ENCODE assay signal across 19 mouse cellular contexts in the genomic region with DNA sequence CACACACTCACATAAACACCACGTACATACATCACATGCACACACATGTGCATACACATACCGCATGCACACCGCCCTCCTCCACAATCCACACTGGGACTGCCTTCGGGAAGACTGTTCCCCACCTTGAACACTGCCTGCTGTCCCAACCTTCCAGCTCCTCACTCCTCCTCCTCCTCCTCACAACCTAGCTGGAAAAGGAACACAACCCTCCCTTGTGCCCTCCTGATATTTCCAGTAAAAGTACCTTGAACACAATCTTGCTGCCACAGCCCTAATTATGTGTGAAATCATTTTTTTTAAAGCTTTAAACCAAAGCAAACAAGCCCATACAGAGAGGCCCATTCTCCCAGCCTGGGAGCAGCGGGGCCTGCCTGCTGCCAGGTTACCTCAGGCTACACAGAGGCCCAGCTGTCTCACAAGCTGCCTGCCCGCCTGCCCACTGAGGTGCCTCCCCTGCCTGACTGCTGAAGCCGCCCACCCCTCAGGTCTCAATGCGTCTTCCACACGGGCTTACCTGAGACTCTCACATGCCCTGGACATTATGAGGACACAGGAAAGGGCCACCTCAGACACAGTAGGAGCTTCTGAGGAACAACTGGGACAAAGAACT. TPM values are rescaled to one million over a fixed set of nuclear protein-coding genes. Genes with fewer than 3 reads are reported as not detected.
DNase-seq lines count a peak whose midpoint lies in the region; ATAC-seq lines count a peak whose summit lies in the region.
"Had no signal": no experiment of that assay in that cellular context is flagged by ENCODE, and none has a peak within 500 bp of the region (broad histone marks: within the 10 kb centered on the region; RNA-seq: fewer than 3 reads in every experiment).

No protein-coding gene starts in this region.

- no peaks in the 10 kb centered on the region for H3K36me3 ChIP-seq in forebrain, embryonic 10.5 days (replicated peaks)
- no peaks in the 10 kb centered on the region for H3K36me3 ChIP-seq in forebrain, embryonic 11.5 days (ENCODE audit: control insufficient read depth, insufficient read depth, low read length)
- no peaks in the 10 kb centered on the region for H3K36me3 ChIP-seq in intestine, embryonic 16.5 days (ENCODE audit: control insufficient read depth, insufficient read depth, low read length)
- no peaks in the 10 kb centered on the region for H3K36me3 ChIP-seq in stomach, embryonic 14.5 days (ENCODE audit: control insufficient read depth, insufficient read depth, low read length)
- H3K36me3 ChIP-seq: midbrain, embryonic 12.5 days; neural tube, embryonic 15.5 days had no signal

- H3K27me3 ChIP-seq in forebrain, embryonic 10.5 days (ENCODE audit: poor library complexity, severe bottlenecking), result no peaks in the 10 kb centered on the region
- H3K27me3 ChIP-seq in forebrain, embryonic 11.5 days (ENCODE audit: control insufficient read depth, insufficient read depth, low read length), result no peaks in the 10 kb centered on the region
- no peaks in the 10 kb centered on the region for H3K27me3 ChIP-seq in intestine, embryonic 16.5 days (replicated peaks; ENCODE audit: control insufficient read depth, insufficient read depth, low read length)
- H3K27me3 ChIP-seq in stomach, embryonic 14.5 days (ENCODE audit: control insufficient read depth, insufficient read depth, low read length), result no peaks in the 10 kb centered on the region
- H3K27me3 ChIP-seq: midbrain, embryonic 12.5 days; neural tube, embryonic 15.5 days had no signal

- no peak overlapping the region for H3K4me2 ChIP-seq in forebrain, embryonic 11.5 days (ENCODE audit: low read depth, low read length, severe bottlenecking)
- H3K4me2 ChIP-seq in intestine, embryonic 16.5 days (ENCODE audit: low read depth, low read length), result no peak overlapping the region
- H3K4me2 ChIP-seq in stomach, embryonic 14.5 days (replicated peaks; ENCODE audit: low read depth, low read length), result no peak overlapping the region
- H3K4me2 ChIP-seq: midbrain, embryonic 12.5 days; neural tube, embryonic 15.5 days had no signal

- no peaks in the 10 kb centered on the region for H3K4me1 ChIP-seq in forebrain, embryonic 10.5 days
- no peaks in the 10 kb centered on the region for H3K4me1 ChIP-seq in forebrain, embryonic 11.5 days (replicated peaks; ENCODE audit: control insufficient read depth, insufficient read depth, low read length)
- no peaks in the 10 kb centered on the region for H3K4me1 ChIP-seq in intestine, embryonic 16.5 days (ENCODE audit: control insufficient read depth, insufficient read depth, low read length)
- no peaks in the 10 kb centered on the region for H3K4me1 ChIP-seq in stomach, embryonic 14.5 days (ENCODE audit: control insufficient read depth, insufficient read depth, low read length)
- H3K4me1 ChIP-seq: midbrain, embryonic 12.5 days; neural tube, embryonic 15.5 days had no signal

- no peaks in the 10 kb centered on the region for H3K9me3 ChIP-seq in forebrain, embryonic 10.5 days
- H3K9me3 ChIP-seq in forebrain, embryonic 11.5 days (ENCODE audit: control insufficient read depth, low read length), result no peaks in the 10 kb centered on the region
- no peaks in the 10 kb centered on the region for H3K9me3 ChIP-seq in intestine, embryonic 16.5 days (ENCODE audit: control insufficient read depth, low read length)
- no peaks in the 10 kb centered on the region for H3K9me3 ChIP-seq in stomach, embryonic 14.5 days (ENCODE audit: control insufficient read depth, low read depth, low read length)
- H3K9me3 ChIP-seq: midbrain, embryonic 12.5 days; neural tube, embryonic 15.5 days had no signal

- no peak for DNase-seq in forebrain, embryonic 10.5 days (ENCODE audit: extremely low spot score, low spot score)
- no peak for DNase-seq in forebrain, embryonic 11.5 days (ENCODE audit: low spot score)
- peak; percentile 35 for DNase-seq in left cerebral cortex, postnatal 4 days
- no peak for DNase-seq in left cerebral cortex, adult 18-20 months (ENCODE audit: low spot score in 2 of 2)
- no peak for DNase-seq in lung, postnatal 36 days
- DNase-seq: B cell, adult 2 months; cerebellum, adult 18-20 months; heart, postnatal 10 days; kidney, adult 8-10 months; kidney, postnatal 36 days; lung, postnatal 10 days; retina, postnatal 1 day; thymus, postnatal 25 days had no signal

- ATAC-seq in forebrain, embryonic 11.5 days (replicated peaks; ENCODE audit: low FRiP score), result no peak
- ATAC-seq in intestine, embryonic 16.5 days, result peak; percentile 46; the same call in 1 of the 2 replicates
- ATAC-seq in stomach, embryonic 14.5 days (ENCODE audit: insufficient number of reproducible peaks, insufficient read depth, low FRiP score, low read depth), result peak; percentile 46; the same call in 1 of the 2 replicates
- ATAC-seq: hindbrain, embryonic 16.5 days had no signal

- WGBS in forebrain, embryonic 10.5 days, result 80% methylated on average over 9 of the region's 9 CpGs
- WGBS in forebrain, embryonic 11.5 days, result 78% methylated on average over 9 of the region's 9 CpGs
- 65% methylated on average over 9 of the region's 9 CpGs for WGBS in intestine, embryonic 16.5 days
- 63% methylated on average over 9 of the region's 9 CpGs for WGBS in stomach, embryonic 14.5 days

- intact Hi-C loops in left cerebral cortex, postnatal 4 days (cut with DNase I), result no loop called here

- no peak overlapping the region for H3K4me3 ChIP-seq in forebrain, embryonic 10.5 days
- H3K4me3 ChIP-seq in forebrain, embryonic 11.5 days (ENCODE audit: low read depth, low read length), result no peak overlapping the region
- no peak overlapping the region for H3K4me3 ChIP-seq in intestine, embryonic 16.5 days (ENCODE audit: low read length)
- H3K4me3 ChIP-seq in stomach, embryonic 14.5 days (ENCODE audit: low read depth, low read length), result no peak overlapping the region
- H3K4me3 ChIP-seq: midbrain, embryonic 12.5 days; neural tube, embryonic 15.5 days had no signal

- no peak overlapping the region for H3K9ac ChIP-seq in forebrain, embryonic 11.5 days (ENCODE audit: low read length)
- H3K9ac ChIP-seq in intestine, embryonic 16.5 days (ENCODE audit: low read depth, low read length), result no peak overlapping the region
- no peak overlapping the region for H3K9ac ChIP-seq in stomach, embryonic 14.5 days (replicated peaks; ENCODE audit: low read depth, low read length)
- H3K9ac ChIP-seq: liver, embryonic 14.5 days; midbrain, embryonic 12.5 days; neural tube, embryonic 15.5 days had no signal

- peak overlapping the region; percentile 36; the same call in 1 of the 2 replicates for H3K27ac ChIP-seq in forebrain, embryonic 10.5 days
- H3K27ac ChIP-seq in forebrain, embryonic 11.5 days (ENCODE audit: low read depth, low read length), result no peak overlapping the region
- no peak overlapping the region for H3K27ac ChIP-seq in intestine, embryonic 16.5 days (ENCODE audit: low read length)
- no peak overlapping the region; the same call in 1 of the 2 replicates for H3K27ac ChIP-seq in stomach, embryonic 14.5 days (ENCODE audit: low read length)
- H3K27ac ChIP-seq: liver, embryonic 14.5 days; midbrain, embryonic 12.5 days; neural tube, embryonic 15.5 days had no signal

RNA-seq across cellular contexts. Expression of a gene that starts 31.9 kb away (rescaled TPM):
- polyA plus RNA-seq in forebrain, embryonic 10.5 days (2016; fragmentation: Nextera tagmentation; extraction: Ambion mirVana), result 0.04 and 0.26 TPM in 2 replicates
- 0.05 and 0.15 TPM in 2 replicates for polyA plus RNA-seq in forebrain, embryonic 11.5 days (2014; fragmentation: Nextera tagmentation; extraction: Ambion mirVana)
- total RNA-seq in left cerebral cortex, postnatal 4 days (2021), result 1 to 10 TPM; 2.2 to 2.5 TPM
- 1 to 10 TPM; 3.2 to 3.7 TPM for total RNA-seq in left cerebral cortex, adult 18-20 months (2021)
- 0.15 and 0.28 TPM in 2 replicates for polyA plus RNA-seq in intestine, embryonic 16.5 days (2015; fragmentation: Nextera tagmentation; extraction: Ambion mirVana)
- polyA plus RNA-seq in stomach, embryonic 14.5 days (2014; fragmentation: Nextera tagmentation; extraction: Ambion mirVana), result 0.36 and 1.1 TPM in 2 replicates
